Mouse (Mus musculus) neutrophil, adult 59 days (primary cell): Measurements from ENCODE around the gene Tada2b. TPM values are rescaled to one million over a fixed set of nuclear protein-coding genes. Genes with fewer than 3 reads are reported as not detected.

ENCODE experiments used
- total RNA-seq, 2 experiments: library from RNA; stranded (reverse); gene quantifications; 1 replicate in 1 of 2; 2 replicates in 1 of 2; pipeline ENCODE4 v1.2.4; 2023

Tada2b gene
- 10 to 100 TPM; 12.4 to 13.5 TPM for total RNA-seq

DNA sequence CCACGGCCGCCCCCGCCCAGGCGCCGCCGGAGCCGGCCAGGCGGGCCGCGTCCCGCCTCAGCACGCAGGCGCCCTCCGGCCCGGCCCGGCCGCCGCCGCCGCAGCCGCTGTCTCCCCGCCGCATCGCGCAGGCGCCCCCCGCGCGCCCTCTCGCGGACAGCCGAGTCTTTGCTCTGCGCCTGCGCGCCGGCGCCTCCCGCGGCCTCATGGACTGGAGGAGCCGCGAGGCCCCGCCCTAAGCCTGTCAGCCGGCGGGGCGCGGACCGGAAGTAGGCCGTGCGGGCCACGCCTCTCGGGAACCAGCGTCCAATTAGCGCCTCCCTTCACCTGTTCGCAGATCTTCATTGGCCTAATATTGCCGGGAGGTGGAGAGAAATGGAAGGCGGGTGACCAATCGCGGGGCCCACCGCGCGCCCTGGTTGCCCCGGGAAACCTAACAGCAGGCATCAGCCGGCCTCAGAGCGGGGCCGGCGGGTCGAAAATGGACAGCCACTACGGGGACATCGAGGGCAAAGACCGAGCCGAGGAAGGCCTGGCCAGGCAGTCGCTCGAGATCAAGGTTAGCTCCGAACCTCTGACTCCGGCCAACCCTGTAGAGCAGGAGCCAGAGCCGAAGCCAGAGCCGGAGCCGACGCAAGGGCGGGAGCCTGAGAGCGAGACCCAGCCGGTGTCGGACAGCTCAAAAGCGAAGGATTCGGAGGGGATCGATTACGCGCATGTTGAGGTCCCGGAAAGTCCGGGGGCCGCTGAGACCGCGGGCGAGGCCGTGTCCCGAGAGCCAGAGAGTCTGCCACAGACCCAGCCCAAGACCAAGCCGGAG, at the start of gene Tada2b, which contains the start of gene Ccdc96:
Tada2b (minus strand) TSS at position 115 of the 820 bp plus-strand sequence.
Ccdc96 (plus strand) TSS at position 418 of the 820 bp plus-strand sequence.

DNA sequence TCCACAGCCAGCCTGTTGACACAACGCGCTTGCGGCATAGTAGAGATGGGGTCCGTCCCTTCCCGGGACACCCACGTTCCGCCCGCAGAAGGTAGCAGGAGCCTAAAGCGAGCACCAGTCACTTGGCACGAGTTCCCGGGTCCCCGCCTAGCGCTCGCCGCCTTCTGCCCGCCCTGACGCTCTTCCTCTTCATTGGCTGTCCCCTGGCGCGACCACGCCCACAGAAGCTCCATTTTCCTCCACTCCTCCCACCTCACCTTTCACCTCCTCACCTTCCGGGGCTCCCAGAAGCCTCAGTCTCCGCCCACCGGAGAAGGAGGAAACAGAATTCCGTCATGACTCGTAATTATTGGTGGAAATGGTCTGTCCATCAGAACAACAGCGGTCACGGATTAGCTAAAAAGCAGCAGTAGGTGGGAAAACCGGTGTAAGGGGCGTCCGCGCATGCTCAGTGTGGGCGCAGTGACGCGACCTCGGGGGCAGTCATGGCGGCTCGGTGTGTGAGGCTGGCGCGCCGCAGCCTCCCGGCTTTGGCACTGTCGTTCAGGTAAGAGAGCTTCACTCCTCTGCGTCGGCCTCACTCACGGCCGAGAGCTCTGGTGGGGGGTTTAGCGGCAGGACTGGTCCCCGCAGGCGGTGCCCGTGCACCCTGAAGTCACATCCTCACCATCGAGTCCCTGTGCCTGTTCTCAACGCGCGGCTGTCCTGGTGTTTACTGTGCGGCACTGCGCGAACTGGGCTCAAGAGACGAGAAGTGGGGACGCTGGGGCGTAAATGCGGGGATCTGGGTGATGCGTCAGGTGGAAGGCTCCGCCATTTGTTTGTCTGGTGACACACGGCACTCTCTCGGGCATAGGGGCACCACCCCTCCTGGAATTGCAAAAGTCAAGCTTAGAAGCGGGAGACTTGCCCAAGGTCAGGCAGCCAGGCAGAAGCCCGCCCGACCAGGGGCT, 19.1 kb downstream of the Tada2b start, which contains the start of gene Grpel1:
Grpel1 (plus strand) TSS at position 290 of the 953 bp plus-strand sequence.

Other genes with a start within 250 kb of the Tada2b start
- under 1 TPM; 0.36 to 0.49 TPM for gene Sorcs2, start 86.1 kb downstream of the Tada2b start, total RNA-seq
- 10 to 100 TPM; 18.1 to 22.2 TPM for gene Grpel1, start 19.3 kb downstream of the Tada2b start, total RNA-seq
- 1 to 10 TPM in 1 of 2 experiments, under 1 TPM in 1; 0.79 to 1.6 TPM for gene Ccdc96, start 303 bp upstream of the Tada2b start, total RNA-seq
- 10 to 100 TPM; 72.4 to 74.3 TPM for gene Tbc1d14, start 109.0 kb upstream of the Tada2b start, total RNA-seq
- 10 to 100 TPM; 25.8 to 31.7 TPM for gene D5Ertd579e, start 211.7 kb upstream of the Tada2b start, total RNA-seq